25 mouse cellular contexts compared by ENCODE assay signal in the genomic region with DNA sequence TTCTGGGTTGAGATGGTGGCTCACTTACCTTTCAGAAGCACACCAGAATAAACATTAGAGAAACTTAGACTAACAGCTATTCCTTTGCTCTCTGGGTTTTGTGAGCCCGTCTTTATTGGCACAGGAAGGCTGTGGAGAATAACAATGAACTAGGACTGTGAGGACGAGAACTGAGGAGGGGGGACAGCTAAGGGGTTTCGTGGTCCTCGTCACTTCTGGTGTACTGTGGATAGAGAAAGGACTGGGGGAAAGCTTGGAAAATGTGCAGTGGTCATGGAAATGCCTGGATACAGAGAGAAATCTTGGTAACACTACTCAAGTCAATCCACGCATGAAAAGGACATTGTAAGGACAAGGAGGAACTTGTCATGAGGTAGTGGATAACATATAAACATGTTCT. TPM values are rescaled to one million over a fixed set of nuclear protein-coding genes. Genes with fewer than 3 reads are reported as not detected.
"Had no signal": no experiment of that assay in that cellular context is flagged by ENCODE, and none has a peak within 500 bp of the region (broad histone marks: within the 10 kb centered on the region; RNA-seq: fewer than 3 reads in every experiment).

No protein-coding gene starts in this region.

- H3K4me3 ChIP-seq: heart, adult 2 months; heart, embryonic 13.5 days; heart, embryonic 15.5 days; hindbrain, embryonic 12.5 days; kidney, embryonic 15.5 days; layer of hippocampus, adult 2 months; left cerebral cortex, adult 2 months; limb, embryonic 10.5 days; limb, embryonic 12.5 days had no signal

- H3K9ac ChIP-seq: heart, embryonic 13.5 days; heart, embryonic 15.5 days; hindbrain, embryonic 12.5 days; hindbrain, embryonic 14.5 days; kidney, embryonic 15.5 days; limb, embryonic 12.5 days had no signal

- H3K27me3 ChIP-seq: heart, embryonic 13.5 days; heart, embryonic 15.5 days; hindbrain, embryonic 12.5 days; kidney, embryonic 15.5 days; limb, embryonic 12.5 days had no signal

- ATAC-seq: hindbrain, embryonic 16.5 days; intestine, embryonic 16.5 days had no signal

- H3K27ac ChIP-seq: heart, adult 2 months; heart, embryonic 13.5 days; heart, embryonic 15.5 days; hindbrain, embryonic 12.5 days; hindbrain, embryonic 14.5 days; kidney, embryonic 15.5 days; kidney, postnatal 0 days; layer of hippocampus, adult 2 months; left cerebral cortex, adult 2 months; limb, embryonic 10.5 days; limb, embryonic 12.5 days had no signal

- DNase-seq: gastrocnemius, postnatal 14 days; gastrocnemius, postnatal 36 days; heart, adult 11 months; heart, adult 2 months; heart, postnatal 14 days; heart, postnatal 36 days; kidney, adult 11 months; kidney, adult 2 months; kidney, adult 9 months; kidney, postnatal 14 days; kidney, postnatal 36 days; liver had no signal

- H3K4me2 ChIP-seq: heart, embryonic 11.5 days; heart, embryonic 13.5 days; heart, embryonic 15.5 days; hindbrain, embryonic 12.5 days; hindbrain, embryonic 14.5 days; kidney, embryonic 15.5 days; limb, embryonic 12.5 days had no signal

- H3K4me1 ChIP-seq: heart, embryonic 15.5 days; hindbrain, embryonic 12.5 days; kidney, embryonic 15.5 days; limb, embryonic 10.5 days; limb, embryonic 12.5 days had no signal

- H3K36me3 ChIP-seq: heart, embryonic 15.5 days had no signal

- H3K9me3 ChIP-seq: heart, embryonic 13.5 days; heart, embryonic 15.5 days; hindbrain, embryonic 12.5 days; kidney, embryonic 15.5 days; limb, embryonic 10.5 days; limb, embryonic 12.5 days had no signal

RNA-seq across cellular contexts. Expression of gene 6030445D17Rik, which starts 59.8 kb away (rescaled TPM):
- polyA plus RNA-seq: heart, embryonic 13.5 days had no signal
